Mouse (Mus musculus) CD8-positive naive resting alpha-beta T cell, adult 57 days (primary cell): Measurements from ENCODE around the gene 2310057J18Rik. TPM values are rescaled to one million over a fixed set of nuclear protein-coding genes. Genes with fewer than 3 reads are reported as not detected.

Source experiments
- total RNA-seq: library from RNA; stranded (reverse); gene quantifications from one replicate; pipeline ENCODE4 v1.2.4, GENCODE M21; 2023

2310057J18Rik gene
- total RNA-seq: not detected

DNA sequence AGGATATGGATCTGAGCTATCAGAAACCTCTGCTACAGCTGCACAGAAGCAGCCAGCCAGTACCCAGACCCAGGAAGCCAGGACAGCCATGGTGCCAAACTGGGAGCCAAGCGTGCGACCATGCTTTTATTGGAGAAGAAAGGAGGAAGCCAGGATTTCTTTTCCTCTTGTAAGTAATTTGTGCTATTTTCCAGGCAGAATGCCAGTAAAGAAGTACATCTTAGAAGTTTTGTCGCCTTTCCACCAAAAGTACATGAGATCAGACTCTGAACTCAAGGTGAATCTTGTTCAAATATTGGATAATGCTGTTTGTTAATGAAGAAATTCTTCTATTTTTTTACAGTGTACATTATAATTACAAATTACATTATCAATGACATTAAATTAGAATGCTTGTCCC lies at the start of gene 2310057J18Rik:
TSS of gene 2310057J18Rik (minus strand) at position 101 of the 400 bp plus-strand sequence.

Other genes starting within 250 kb of the 2310057J18Rik start
- gene Soga3, start 157.5 kb upstream of the 2310057J18Rik start, total RNA-seq: not detected
- not detected for gene Gm49353, start 212.7 kb upstream of the 2310057J18Rik start, total RNA-seq
- gene 9330159F19Rik, start 225.3 kb upstream of the 2310057J18Rik start, total RNA-seq: not detected